Mouse (Mus musculus): Measurements from ENCODE around the gene Oxct1. TPM values are rescaled to one million over a fixed set of nuclear protein-coding genes. Genes with fewer than 3 reads are reported as not detected.

Gene Oxct1
- polyA plus RNA-seq, 1 experiment from 2014 or later, result 318 TPM

DNA sequence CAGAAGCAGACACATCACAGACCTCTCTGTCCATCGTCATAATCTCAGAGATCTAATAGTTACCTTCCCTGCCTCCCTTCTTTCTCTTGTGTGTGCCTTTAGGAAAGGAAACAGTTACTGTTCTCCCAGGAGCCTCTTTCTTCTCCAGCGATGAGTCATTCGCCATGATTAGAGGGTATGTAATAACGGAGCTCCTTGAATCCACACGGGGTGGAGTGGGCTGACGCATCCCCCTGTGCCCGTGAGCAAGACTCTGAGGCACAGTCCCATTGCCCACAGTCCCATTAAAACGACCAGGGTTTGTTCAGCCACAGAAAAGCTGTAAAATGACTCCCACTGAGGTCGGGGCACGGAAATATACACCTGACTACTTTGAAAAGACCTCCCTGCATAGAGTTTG, 74.8 kb downstream of the Oxct1 start:
- no peaks in the 10 kb centered on the region for H3K27me3 ChIP-seq
- TF ChIP-seq CTCF (IDR thresholded peaks at IDR 0.05), result no peak
- ChIA-PET CTCF (interaction anchor here (1.1 kb wide), 1 partner anchor 18 kb away, joined by 3 read pairs; no protein-coding TSS in a partner anchor), POLR2A (no interaction called here)
- ATAC-seq (no peak), DNase-seq (ENCODE audit: low read depth, low spot score) (no peak)
- in situ Hi-C loops (cut with MboI; ENCODE audit: low pct_unique_long_range_greater_than_20kb), result no loop called here

DNA sequence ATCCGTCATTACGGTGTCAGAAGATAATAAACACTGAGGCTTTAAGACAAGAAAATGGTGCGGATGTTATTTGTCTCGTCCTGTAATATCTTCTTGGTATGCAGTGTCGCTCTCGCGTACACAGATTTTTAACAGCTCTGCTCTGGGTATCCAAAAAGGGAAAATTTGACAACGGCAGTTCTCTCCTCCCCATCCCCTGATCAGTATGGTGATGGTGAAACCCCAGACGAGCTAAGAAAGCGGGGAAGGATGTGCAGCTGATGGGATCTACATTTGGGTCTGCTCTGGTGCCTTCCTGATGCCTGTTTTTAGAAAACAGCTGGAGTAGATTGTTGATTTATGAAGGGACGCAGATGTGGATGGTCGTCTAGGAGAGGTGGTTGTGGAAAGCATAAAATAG, 78.1 kb downstream of the Oxct1 start:
- ATAC-seq (no peak), DNase-seq (ENCODE audit: low read depth, low spot score) (no peak)
- ChIA-PET POLR2A (no interaction called here), CTCF (interaction anchor here (1.5 to 2.5 kb wide), 3 partner anchors 10 to 17 kb away, joined by 3 to 6 read pairs (median 4); no protein-coding TSS in a partner anchor)
- in situ Hi-C loops (cut with MboI; ENCODE audit: low pct_unique_long_range_greater_than_20kb), result no loop called here
- H3K27me3 ChIP-seq, result no peaks in the 10 kb centered on the region
- TF ChIP-seq CTCF (IDR thresholded peaks at IDR 0.05), result no peak

DNA sequence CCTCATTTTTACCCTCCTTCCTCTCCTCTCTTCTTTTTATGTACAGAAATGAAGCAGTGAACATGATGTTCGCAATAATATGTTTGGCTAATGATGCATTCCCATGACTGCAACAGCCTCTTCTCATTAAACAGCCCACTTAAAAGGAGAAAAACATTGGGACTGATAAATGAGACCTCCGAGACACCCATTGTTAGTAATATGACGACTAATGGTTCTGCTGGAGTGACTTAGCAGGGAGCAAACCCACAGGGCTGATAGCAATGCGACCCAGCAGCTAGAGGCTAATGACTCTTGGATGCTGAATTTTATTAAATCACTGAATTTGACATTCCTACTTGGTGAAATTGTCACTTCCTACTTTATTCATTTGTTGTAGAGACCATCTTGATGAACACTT, 79.3 kb downstream of the Oxct1 start:
- in situ Hi-C loops (cut with MboI; ENCODE audit: low pct_unique_long_range_greater_than_20kb), result no loop called here
- DNase-seq (ENCODE audit: low read depth, low spot score) (no peak), ATAC-seq (no peak)
- H3K27me3 ChIP-seq, result no peaks in the 10 kb centered on the region
- no peak for TF ChIP-seq CTCF (IDR thresholded peaks at IDR 0.05)
- ChIA-PET CTCF (interaction anchor here (0.7 to 2.5 kb wide), 3 partner anchors 15 to 40 kb away, joined by 3 to 6 read pairs (median 4); no protein-coding TSS in a partner anchor), POLR2A (no interaction called here)

DNA sequence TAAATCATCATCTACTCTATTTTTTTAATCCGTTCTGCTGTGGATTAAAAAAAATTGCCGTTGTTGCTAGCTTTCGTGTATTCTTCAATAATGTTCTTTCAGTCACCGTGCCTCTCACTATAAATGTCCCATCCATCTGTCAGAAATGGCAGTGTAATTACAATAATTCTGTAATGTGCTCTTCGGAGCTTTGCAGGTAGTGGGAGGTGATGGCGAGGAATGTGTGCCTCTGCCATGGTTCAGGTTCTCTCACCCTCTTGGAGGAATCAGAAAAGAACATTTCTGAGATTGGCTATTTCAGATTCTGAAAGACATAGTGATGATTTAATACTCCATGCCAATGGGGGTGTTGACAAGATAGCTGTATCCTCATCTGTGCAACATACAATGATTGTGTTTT, 93.8 kb downstream of the Oxct1 start:
- in situ Hi-C loops (cut with MboI; ENCODE audit: low pct_unique_long_range_greater_than_20kb), result no loop called here
- ChIA-PET CTCF (no interaction called here), POLR2A (no interaction called here)
- no peak for TF ChIP-seq CTCF (IDR thresholded peaks at IDR 0.05)
- no peak for DNase-seq (ENCODE audit: low read depth, low spot score)
- no peak for ATAC-seq
- no peaks in the 10 kb centered on the region for H3K27me3 ChIP-seq

DNA sequence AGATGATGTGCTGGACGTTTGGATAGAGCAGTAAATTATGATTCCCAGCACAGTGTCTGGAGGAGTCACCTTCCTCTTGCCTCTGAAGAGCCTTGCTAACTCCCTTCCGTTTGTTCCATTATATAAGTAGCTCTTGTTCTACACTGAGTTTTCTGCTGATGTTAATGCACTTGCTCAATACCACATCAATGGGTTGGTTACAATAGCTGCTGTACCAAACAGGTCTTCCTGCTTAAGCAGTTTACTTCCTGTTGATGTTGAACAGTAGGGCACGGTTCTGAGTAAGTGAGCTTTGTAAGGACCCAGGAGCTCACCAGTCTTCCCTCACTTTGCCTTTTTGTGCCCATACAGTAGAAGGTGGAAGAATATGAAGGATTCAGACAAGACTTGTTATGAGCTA, 98.5 kb downstream of the Oxct1 start:
- TF ChIP-seq CTCF (IDR thresholded peaks at IDR 0.05), result no peak
- POLR2A ChIA-PET, result interaction anchor here (0.6 kb wide), 1 partner anchor 815 kb away, joined by 4 read pairs; no protein-coding TSS in a partner anchor
- in situ Hi-C loops (cut with MboI; ENCODE audit: low pct_unique_long_range_greater_than_20kb), result no loop called here
- CTCF ChIA-PET, result no interaction called here
- no peaks in the 10 kb centered on the region for H3K27me3 ChIP-seq
- no peak for DNase-seq (ENCODE audit: low read depth, low spot score)
- ATAC-seq, result no peak

DNA sequence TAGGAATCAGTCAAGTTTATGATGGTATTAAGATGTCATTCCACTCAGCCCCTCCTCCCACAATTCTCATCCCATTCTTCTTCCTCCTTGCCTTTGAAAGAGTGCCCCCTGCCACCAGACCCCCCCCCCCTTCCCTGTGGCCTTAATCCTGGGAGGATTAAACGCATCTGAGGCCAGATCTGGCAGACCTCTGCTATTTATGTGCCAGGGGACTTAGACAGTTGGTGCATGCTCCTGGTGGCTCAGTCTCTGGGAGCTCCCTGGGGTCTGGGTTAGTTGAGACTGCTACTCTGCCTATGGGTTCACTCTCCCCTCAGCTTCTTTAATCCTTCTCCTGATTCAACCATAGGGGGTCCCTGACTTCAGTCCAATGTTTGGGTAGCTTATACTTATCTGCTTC, 112.3 kb downstream of the Oxct1 start:
- H3K27me3 ChIP-seq, result no peaks in the 10 kb centered on the region
- no peak for DNase-seq (ENCODE audit: low read depth, low spot score)
- no peak for ATAC-seq
- CTCF ChIA-PET, result no interaction called here
- POLR2A ChIA-PET, result no interaction called here
- in situ Hi-C loops (cut with MboI; ENCODE audit: low pct_unique_long_range_greater_than_20kb), result no loop called here
- no peak for TF ChIP-seq CTCF (IDR thresholded peaks at IDR 0.05)

DNA sequence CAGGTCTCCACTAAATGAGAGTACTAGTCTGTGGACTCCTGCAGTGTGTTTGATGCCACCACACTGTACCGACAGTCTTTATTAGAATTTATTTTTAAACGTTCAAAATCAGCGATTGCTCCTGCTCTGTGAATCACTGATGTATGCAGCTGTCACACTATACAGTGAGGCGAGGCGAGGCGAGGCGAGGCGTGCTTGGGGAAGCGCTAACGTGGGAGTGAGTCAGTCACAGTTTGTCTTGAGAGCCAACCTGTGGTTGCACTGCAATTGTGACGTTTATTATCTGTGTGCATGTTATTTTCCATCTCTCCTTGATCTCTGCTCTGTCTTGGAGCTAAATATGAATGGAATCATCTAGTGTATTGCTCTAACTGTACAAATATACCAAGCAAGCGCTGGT, 113.3 kb downstream of the Oxct1 start:
- no peak for ATAC-seq
- ChIA-PET POLR2A (no interaction called here), CTCF (no interaction called here)
- DNase-seq (ENCODE audit: low read depth, low spot score), result no peak
- in situ Hi-C loops (cut with MboI; ENCODE audit: low pct_unique_long_range_greater_than_20kb), result no loop called here
- no peak for TF ChIP-seq CTCF (IDR thresholded peaks at IDR 0.05)
- H3K27me3 ChIP-seq, result no peaks in the 10 kb centered on the region

DNA sequence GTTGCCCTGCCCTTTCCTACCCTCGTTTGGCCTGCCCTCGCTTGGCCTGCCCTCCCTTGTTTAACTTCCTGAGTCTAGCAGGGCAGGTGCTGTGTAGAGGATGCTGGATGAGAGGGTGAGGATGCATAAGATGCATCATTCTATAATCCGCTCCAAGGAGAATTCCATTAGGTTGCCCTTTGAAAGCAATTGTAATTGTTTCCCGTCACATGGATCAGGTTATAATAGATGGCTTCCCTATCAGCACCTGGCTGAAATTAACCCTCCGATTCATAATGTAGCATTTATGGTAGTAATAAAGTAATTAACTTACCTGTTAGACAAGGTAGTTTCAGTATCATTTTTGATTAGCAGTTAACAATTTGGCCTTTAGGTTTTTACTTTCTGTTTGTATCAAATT, 119.2 kb downstream of the Oxct1 start:
- ChIA-PET POLR2A (no interaction called here), CTCF (no interaction called here)
- no peak for DNase-seq (ENCODE audit: low read depth, low spot score)
- no peaks in the 10 kb centered on the region for H3K27me3 ChIP-seq
- no peak for TF ChIP-seq CTCF (IDR thresholded peaks at IDR 0.05)
- in situ Hi-C loops (cut with MboI; ENCODE audit: low pct_unique_long_range_greater_than_20kb), result no loop called here
- no peak for ATAC-seq

DNA sequence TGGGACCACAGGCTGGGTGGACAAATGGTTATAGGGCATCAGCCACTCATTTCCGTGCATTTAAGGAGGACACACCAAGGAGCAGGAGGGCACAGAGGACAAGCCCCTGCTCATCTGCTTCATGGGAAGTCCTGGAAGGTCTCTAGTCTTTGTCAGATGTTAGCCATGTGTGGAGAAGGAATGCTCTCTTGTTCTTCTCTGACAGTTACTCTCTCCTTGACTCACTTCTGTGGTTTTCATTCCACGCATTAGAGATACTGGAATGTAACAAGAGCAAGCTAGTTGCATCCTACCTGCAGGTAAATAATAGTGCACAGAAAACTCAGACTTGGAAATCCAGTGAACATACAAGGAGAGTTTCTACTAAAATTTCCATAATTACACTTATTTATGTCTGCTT, 121.5 kb downstream of the Oxct1 start:
- peak; percentile 19 for DNase-seq (ENCODE audit: low read depth, low spot score)
- POLR2A ChIA-PET, result no interaction called here
- H3K27me3 ChIP-seq, result no peaks in the 10 kb centered on the region
- in situ Hi-C loops (cut with MboI; ENCODE audit: low pct_unique_long_range_greater_than_20kb), result no loop called here
- no peak for TF ChIP-seq CTCF (IDR thresholded peaks at IDR 0.05)
- ATAC-seq, result peak; percentile 91
- CTCF ChIA-PET, result interaction anchor here (0.8 to 1.8 kb wide), 2 partner anchors 12 to 931 kb away, joined by 3 to 7 read pairs; no protein-coding TSS in a partner anchor

DNA sequence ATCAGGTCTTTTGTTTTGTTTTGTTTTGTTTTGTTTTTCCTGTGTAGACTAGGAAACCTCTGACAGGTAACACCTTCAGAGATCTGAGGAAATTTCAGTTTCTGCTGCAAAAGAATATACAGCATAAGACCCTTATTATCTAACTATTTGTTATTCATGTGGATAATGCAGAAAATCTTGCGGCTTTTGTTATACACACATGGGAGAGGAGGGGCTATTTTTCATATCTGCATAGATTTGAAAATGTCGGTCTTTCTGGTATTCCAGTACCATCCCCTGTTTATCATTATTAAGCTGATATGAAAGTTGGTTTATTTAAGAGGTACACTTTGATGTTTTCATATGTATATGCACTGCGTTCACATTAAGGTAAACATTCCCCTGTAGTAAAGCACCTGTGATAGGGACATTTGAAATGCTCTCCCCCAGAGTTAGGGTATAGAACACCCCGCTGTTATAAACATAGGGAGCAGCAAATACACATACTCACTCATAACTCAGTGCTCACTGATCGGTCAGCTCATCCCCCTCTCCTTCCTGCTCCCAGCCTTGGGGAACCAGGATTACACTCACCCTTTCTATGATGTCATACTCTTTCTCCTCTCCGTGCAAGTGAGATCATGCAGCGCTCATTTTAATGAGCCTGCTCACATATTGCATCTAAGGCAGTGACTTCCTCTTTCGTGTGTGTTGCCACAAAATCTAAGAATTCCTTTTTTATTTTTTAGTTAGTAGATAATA, 122.6 kb downstream of the Oxct1 start:
- DNase-seq (ENCODE audit: low read depth, low spot score) (no peak), ATAC-seq (no peak)
- in situ Hi-C loops (cut with MboI; ENCODE audit: low pct_unique_long_range_greater_than_20kb), result no loop called here
- no peak for TF ChIP-seq CTCF (IDR thresholded peaks at IDR 0.05)
- POLR2A ChIA-PET, result no interaction called here
- CTCF ChIA-PET, result no interaction called here
- no peaks in the 10 kb centered on the region for H3K27me3 ChIP-seq

DNA sequence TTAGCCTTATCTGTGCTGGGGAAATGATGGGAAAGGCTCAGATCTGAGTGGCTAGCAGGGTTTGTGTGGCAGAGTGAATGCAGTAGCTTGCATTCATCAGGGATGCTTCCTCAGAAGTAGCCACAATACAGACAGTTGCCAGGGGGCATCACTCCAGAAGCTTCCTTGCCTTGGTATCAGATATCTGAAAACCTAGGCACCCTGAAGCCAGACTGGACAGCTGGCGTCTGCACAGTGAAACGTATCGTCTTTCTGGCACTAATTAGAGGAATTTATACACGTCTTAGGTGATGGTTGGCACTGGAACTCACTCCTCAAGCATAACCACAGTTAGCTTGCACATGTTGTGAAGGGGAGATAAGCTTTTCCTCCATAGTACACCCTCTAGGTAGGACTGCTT, 128.5 kb downstream of the Oxct1 start:
- no peak for DNase-seq (ENCODE audit: low read depth, low spot score)
- no peak for TF ChIP-seq CTCF (IDR thresholded peaks at IDR 0.05)
- ChIA-PET POLR2A (no interaction called here), CTCF (no interaction called here)
- in situ Hi-C loops (cut with MboI; ENCODE audit: low pct_unique_long_range_greater_than_20kb), result no loop called here
- ATAC-seq, result no peak
- no peaks in the 10 kb centered on the region for H3K27me3 ChIP-seq

DNA sequence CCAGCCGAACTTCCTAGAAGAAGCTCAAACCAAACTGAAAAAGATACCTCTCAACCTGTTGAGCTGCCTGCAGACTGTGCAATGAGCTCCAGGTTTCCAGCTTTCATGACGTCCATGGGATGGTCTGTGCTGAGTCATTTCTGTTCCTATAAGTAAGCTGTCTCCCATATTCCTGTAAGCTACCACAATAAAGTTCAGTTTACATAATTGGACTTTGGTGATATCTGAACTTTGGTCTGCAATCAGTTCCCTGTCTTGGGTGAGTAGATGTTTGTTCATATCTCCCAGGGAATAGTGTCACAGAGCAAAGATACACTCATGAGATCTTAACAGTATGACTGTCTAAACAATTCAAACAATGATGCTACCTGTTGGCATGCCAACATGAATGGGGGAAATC, 141.8 kb downstream of the Oxct1 start:
- ChIA-PET CTCF (interaction anchor here (2.3 kb wide), 1 partner anchor 13 kb away, joined by 7 read pairs; no protein-coding TSS in a partner anchor), POLR2A (no interaction called here)
- no peak for DNase-seq (ENCODE audit: low read depth, low spot score)
- no peaks in the 10 kb centered on the region for H3K27me3 ChIP-seq
- in situ Hi-C loops (cut with MboI; ENCODE audit: low pct_unique_long_range_greater_than_20kb), result no loop called here
- no peak for ATAC-seq
- TF ChIP-seq CTCF (IDR thresholded peaks at IDR 0.05), result no peak
